Mouse (Mus musculus) cerebellum, adult 2 months (tissue): ENCODE measurements at regions not wholly inside any gene's neighbourhood (a gene's known extent, or its start where the extent isn't known, plus 50 kb on each side); places are given as distances from the start of the nearest gene placed in this dataset.

Experiments used
- CTCF ChIP-seq: fragments of 200-500 bp; IDR thresholded peaks from 2 replicates; pipeline ENCODE4 v1.5.1; 2011; ENCODE audit warnings: low read depth, mild to moderate bottlenecking, control low read depth, low read length, moderate library complexity, borderline replicate concordance; ENCODE audit not compliant: insufficient read depth
- POLR2A ChIP-seq: fragments of 200-500 bp; IDR thresholded peaks from 2 replicates; pipeline ENCODE4 v1.6.1; 2011; ENCODE audit warnings: low read length, control low read depth, borderline replicate concordance; ENCODE audit not compliant: insufficient read depth

DNA sequence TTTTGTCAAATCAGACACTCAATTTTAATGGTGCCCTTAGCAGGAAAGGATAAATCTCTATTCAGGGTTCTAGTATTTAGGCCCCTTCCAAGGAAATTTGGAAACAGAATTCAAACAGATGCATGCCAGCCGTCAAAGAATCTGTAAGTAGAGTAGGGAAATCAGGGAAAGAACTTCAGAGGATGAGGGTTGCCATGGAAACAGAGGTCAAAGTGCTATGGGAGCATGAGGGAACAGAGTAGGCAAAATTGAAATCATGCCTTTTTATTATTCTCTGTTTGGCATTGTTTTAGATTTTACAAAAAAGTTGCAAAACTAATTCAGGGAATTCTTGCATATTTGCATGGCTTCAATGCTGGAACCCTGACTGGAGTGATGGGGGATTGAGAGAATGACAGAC is 1916.4 kb upstream of the Lrrc6 start:
- no peak for TF ChIP-seq POLR2A
- TF ChIP-seq CTCF = no peak
